Mouse (Mus musculus) bone marrow, adult 2 months (tissue): Measurements from ENCODE around the gene Tmco5b. TPM values are rescaled to one million over a fixed set of nuclear protein-coding genes. Genes with fewer than 3 reads are reported as not detected.
A peak's percentile ranks its signal among the peaks of the same experiment; 100 is the strongest.

ENCODE experiments used
- H3K27ac ChIP-seq: fragments of 200-500 bp; 2 replicates; pipeline ENCODE4 v1.5.1; 2012; ENCODE audit warnings: low read depth, mild to moderate bottlenecking, control low read depth, inconsistent platforms, low read length; ENCODE audit not compliant: control insufficient read depth, poor library complexity, insufficient read depth
- H3K4me1 ChIP-seq: fragments of 200-500 bp; 2 replicates; pipeline ENCODE4 v1.6.1; 2011; ENCODE audit warnings: low read length; ENCODE audit not compliant: control insufficient read depth, insufficient read depth
- H3K4me3 ChIP-seq: fragments of 200-500 bp; replicated peaks from 2 replicates; pipeline ENCODE3; 2011; ENCODE audit warnings: mild to moderate bottlenecking, low read depth, low read length, control low read depth; ENCODE audit not compliant: control insufficient read depth
- CTCF ChIP-seq: fragments of 200-500 bp; IDR thresholded peaks from 2 replicates; pipeline ENCODE4 v1.5.1; 2011; ENCODE audit warnings: low read length, control low read depth; ENCODE audit not compliant: control insufficient read depth, insufficient read depth
- POLR2A ChIP-seq: fragments of 200-500 bp; IDR thresholded peaks from 2 replicates; pipeline ENCODE4 v1.6.1; 2011; ENCODE audit warnings: low read depth, mild to moderate bottlenecking, control low read depth, low read length, borderline replicate concordance; ENCODE audit not compliant: control insufficient read depth
- WGBS: fragments of 180-500 bp; shearing (Covaris S2); methylation state at CpG from one replicate; pipeline ENCODE4 v1.1.7; 2018; 5-methylcytosine and 5-hydroxymethylcytosine counted together
- polyA plus RNA-seq: library from polyadenylated mRNA; stranded (reverse); fragments of >200 nt; gene quantifications from 2 replicates; pipeline ENCODE4 v1.2.4, GENCODE M21; 2011; ENCODE audit warnings: low replicate concordance; ENCODE audit not compliant: missing spikeins, insufficient read depth, insufficient read length

Gene Tmco5b
- not detected in 2 replicates for polyA plus RNA-seq

- TF ChIP-seq CTCF (no peak), POLR2A (no peak)
These were observed at the start of gene Tmco5b for GRCm38 (mm10) chr2:113285432-113285831. TSS of gene Tmco5b (plus strand) at chr2:113285732.

GRCm38 (mm10) chr2:113236993-113237392 lies 48.5 kb upstream of the Tmco5b start:
- 65% methylated on average over 1 of the region's 1 CpGs for WGBS
- Histone ChIP-seq H3K27ac (no peak overlapping the region), H3K4me1 (no peaks in the 10 kb centered on the region), H3K4me3 (no peak overlapping the region)
- TF ChIP-seq POLR2A (no peak), CTCF (no peak)

More at GRCm38 (mm10) chr2:113285432-113285831, at the start of gene Tmco5b:
- 66% methylated on average over 2 of the region's 2 CpGs for WGBS
- H3K4me1 ChIP-seq, result no peaks in the 10 kb centered on the region
- H3K27ac ChIP-seq, result no peak within 1 kb of the TSS
- no peak within 1 kb of the TSS for H3K4me3 ChIP-seq

GRCm38 (mm10) chr2:113238871-113239270 lies 46.7 kb upstream of the Tmco5b start:
- Histone ChIP-seq H3K4me3 (no peak overlapping the region), H3K27ac (no peak overlapping the region), H3K4me1 (no peaks in the 10 kb centered on the region)
- TF ChIP-seq POLR2A (no peak), CTCF (no peak)
- WGBS, result 76% methylated on average over 5 of the region's 5 CpGs

- TF ChIP-seq POLR2A (no peak), CTCF (no peak)
- H3K4me3 ChIP-seq, result no peak overlapping the region
- H3K27ac ChIP-seq, result no peak overlapping the region
- no peaks in the 10 kb centered on the region for H3K4me1 ChIP-seq
- WGBS, result 37% methylated on average over 18 of the region's 18 CpGs
These were observed 17.1 kb downstream of the Tmco5b start for GRCm38 (mm10) chr2:113302349-113303239.

GRCm38 (mm10) chr2:113303240-113303538 lies 17.7 kb downstream of the Tmco5b start:
- Histone ChIP-seq H3K4me3 (no peak overlapping the region), H3K4me1 (no peaks in the 10 kb centered on the region), H3K27ac (no peak overlapping the region)
- TF ChIP-seq CTCF (no peak), POLR2A (no peak)
- whole genome bisulfite sequencing, result 69% methylated on average over 4 of the region's 4 CpGs

- no peak overlapping the region for H3K27ac ChIP-seq
- H3K4me3 ChIP-seq, result no peak overlapping the region
- H3K4me1 ChIP-seq, result no peaks in the 10 kb centered on the region
- TF ChIP-seq POLR2A (no peak), CTCF (peak; percentile 50)
- WGBS, result 3% methylated on average over 4 of the region's 4 CpGs
These were observed 19.8 kb downstream of the Tmco5b start for GRCm38 (mm10) chr2:113305339-113305738.

GRCm38 (mm10) chr2:113311211-113311610 lies 25.7 kb downstream of the Tmco5b start:
- WGBS, result 72% methylated on average over 3 of the region's 3 CpGs
- no peak for TF ChIP-seq POLR2A
- no peak for TF ChIP-seq CTCF
- Histone ChIP-seq H3K4me1 (no peaks in the 10 kb centered on the region), H3K27ac (no peak overlapping the region), H3K4me3 (no peak overlapping the region)

GRCm38 (mm10) chr2:113323016-113323415 lies 37.5 kb downstream of the Tmco5b start:
- WGBS, result 39% methylated on average over 7 of the region's 7 CpGs
- H3K4me1 ChIP-seq, result no peaks in the 10 kb centered on the region
- H3K4me3 ChIP-seq, result no peak overlapping the region
- H3K27ac ChIP-seq, result no peak overlapping the region
- TF ChIP-seq POLR2A, result no peak
- no peak for TF ChIP-seq CTCF
